Mouse (Mus musculus): ENCODE results near the gene Tex101.
A peak's percentile ranks its signal among the peaks of the same experiment; 100 is the strongest.
"Not testable (repeated sequence)": the region's sequence is repeated elsewhere in the genome, so short reads cannot be mapped to it uniquely, and the experiment has no call there.

The Tex101 gene

GRCm38 (mm10) chr7:24630116-24630880, 46.2 kb downstream of the Tex101 start:
- no peak for DNase-seq

GRCm38 (mm10) chr7:24629672-24630071, 46.8 kb downstream of the Tex101 start:
- no peak for DNase-seq

- peak; percentile 92 for DNase-seq
These were observed 47.5 kb downstream of the Tex101 start for GRCm38 (mm10) chr7:24628685-24629610.

- no peak for DNase-seq
These were observed 53.5 kb downstream of the Tex101 start for GRCm38 (mm10) chr7:24622967-24623366.

GRCm38 (mm10) chr7:24621193-24621592, 55.3 kb downstream of the Tex101 start:
- no peak for DNase-seq

- no peak for DNase-seq
These were observed 56.6 kb downstream of the Tex101 start for GRCm38 (mm10) chr7:24619671-24620397.

GRCm38 (mm10) chr7:24618374-24618773, 58.1 kb downstream of the Tex101 start:
- not testable (repeated sequence) for DNase-seq

All from liver (tissue).